ENCODE assay signal across 8 mouse cellular contexts in the genomic region with DNA sequence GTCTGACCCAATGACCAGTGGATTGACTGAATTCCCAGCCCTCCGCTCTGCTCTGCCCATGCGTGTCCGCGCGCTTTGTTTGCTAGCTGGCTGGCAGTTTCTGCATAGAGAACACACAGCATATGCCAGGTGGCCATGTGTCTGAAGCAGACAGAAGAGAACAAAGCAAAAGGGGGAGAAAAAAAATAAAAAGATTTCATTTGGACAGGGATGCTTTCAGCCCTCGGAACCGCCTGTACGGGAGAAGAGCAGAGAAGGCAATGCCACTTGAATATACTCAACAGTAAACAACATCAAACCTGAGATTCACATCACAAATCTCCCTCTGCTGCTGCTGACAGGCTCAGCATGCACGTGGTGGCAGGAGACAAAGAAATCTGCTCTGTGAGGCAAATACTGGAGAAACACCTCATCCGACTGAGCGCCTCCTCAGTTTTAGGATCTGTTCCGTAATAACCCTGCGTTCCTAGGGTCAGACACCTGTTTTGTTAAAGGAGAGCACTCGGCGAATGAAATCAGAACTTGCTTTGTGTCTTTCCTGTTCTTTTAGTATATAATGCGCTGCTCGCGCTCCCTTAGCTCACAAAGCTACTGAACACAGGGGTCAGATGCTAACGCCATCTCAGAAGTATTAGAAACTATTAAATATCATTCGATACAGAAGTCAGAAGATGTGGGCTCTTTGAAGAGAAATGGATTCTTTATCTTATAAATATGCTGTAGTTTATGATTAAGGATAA.
DNase-seq lines count a peak whose midpoint lies in the region; ATAC-seq and TF ChIP-seq lines count a peak whose summit lies in the region.

No protein-coding gene starts in this region.

- peak; percentile 76 for DNase-seq in brain, embryonic 18.5 days (ENCODE audit: low read depth, low spot score)
- peak; percentile 53 for DNase-seq in embryonic facial prominence, embryonic 10.5 days (ENCODE audit: low spot score)
- DNase-seq in midbrain, embryonic 11.5 days (ENCODE audit: low spot score, missing footprints): peak; percentile 94
- DNase-seq in telencephalon, adult 2 months (ENCODE audit: low read depth, low spot score): peak; percentile 39
- no peak for DNase-seq in heart, adult 2 months
- no peak for DNase-seq in natural killer cell, adult 2 months (ENCODE audit: low spot score in 2 of 2)

- H3K9ac ChIP-seq in kidney, embryonic 16.5 days (replicated peaks; ENCODE audit: low read length): no peak overlapping the region
- peak overlapping the region; percentile 55 for H3K9ac ChIP-seq in midbrain, embryonic 11.5 days (ENCODE audit: low read length)
- no peak overlapping the region for H3K9ac ChIP-seq in heart, adult 2 months (ENCODE audit: low read depth, low read length)

- no peak overlapping the region for H3K4me2 ChIP-seq in kidney, embryonic 16.5 days (replicated peaks; ENCODE audit: low read depth, low read length)
- peak overlapping the region; percentile 3; the same call in 1 of the 2 replicates for H3K4me2 ChIP-seq in midbrain, embryonic 11.5 days

- no peaks in the 10 kb centered on the region for H3K79me2 ChIP-seq in heart, adult 2 months (replicated peaks; ENCODE audit: control insufficient read depth, insufficient read depth, low read length)

- no peaks in the 10 kb centered on the region for H3K27me3 ChIP-seq in embryonic facial prominence, embryonic 10.5 days (replicated peaks; ENCODE audit: low read depth, poor library complexity, severe bottlenecking)
- no peaks in the 10 kb centered on the region for H3K27me3 ChIP-seq in kidney, embryonic 16.5 days (ENCODE audit: insufficient read depth, low read length)
- H3K27me3 ChIP-seq in midbrain, embryonic 11.5 days (ENCODE audit: control insufficient read depth, insufficient read depth, low read length): no peaks in the 10 kb centered on the region
- no peaks in the 10 kb centered on the region for H3K27me3 ChIP-seq in heart, adult 2 months (ENCODE audit: control insufficient read depth, insufficient read depth, low read length)

- no peak for TF ChIP-seq CTCF in heart, adult 2 months (IDR thresholded peaks at IDR 0.05)

- intact Hi-C loops in heart, adult 2 months (cut with DNase I): no loop called here

- TF ChIP-seq EP300 in heart, adult 2 months (IDR thresholded peaks at IDR 0.05; ENCODE audit: insufficient read depth, low read depth, low read length): no peak

- peaks cover 7% of the 10 kb centered on the region for H3K4me1 ChIP-seq in embryonic facial prominence, embryonic 10.5 days
- no peaks in the 10 kb centered on the region for H3K4me1 ChIP-seq in kidney, embryonic 16.5 days (ENCODE audit: insufficient read depth, low read length)
- H3K4me1 ChIP-seq in midbrain, embryonic 11.5 days (ENCODE audit: control insufficient read depth, insufficient read depth, low read length): peaks cover 2% of the 10 kb centered on the region; the same call in 1 of the 2 replicates
- H3K4me1 ChIP-seq in heart, adult 2 months (ENCODE audit: control insufficient read depth, insufficient read depth, low read length): no peaks in the 10 kb centered on the region

- WGBS in embryonic facial prominence, embryonic 10.5 days: 74% methylated on average over 20 of the region's 20 CpGs
- 69% methylated on average over 20 of the region's 20 CpGs for WGBS in kidney, embryonic 16.5 days
- 50% methylated on average over 20 of the region's 20 CpGs for WGBS in midbrain, embryonic 11.5 days
- 90% methylated on average over 20 of the region's 20 CpGs for WGBS in heart, adult 2 months

- H3K27ac ChIP-seq in embryonic facial prominence, embryonic 10.5 days (replicated peaks): peak overlapping the region; percentile 81
- H3K27ac ChIP-seq in kidney, embryonic 16.5 days (ENCODE audit: low read length): no peak overlapping the region
- peak overlapping the region; percentile 86 for H3K27ac ChIP-seq in midbrain, embryonic 11.5 days (ENCODE audit: low read depth, low read length)
- no peak overlapping the region for H3K27ac ChIP-seq in heart, adult 2 months

- H3K36me3 ChIP-seq in embryonic facial prominence, embryonic 10.5 days (replicated peaks): no peaks in the 10 kb centered on the region
- H3K36me3 ChIP-seq in kidney, embryonic 16.5 days (ENCODE audit: insufficient read depth, low read length): no peaks in the 10 kb centered on the region
- no peaks in the 10 kb centered on the region for H3K36me3 ChIP-seq in midbrain, embryonic 11.5 days (ENCODE audit: control insufficient read depth, insufficient read depth, low read length)
- H3K36me3 ChIP-seq in heart, adult 2 months (ENCODE audit: control insufficient read depth, insufficient read depth, low read length): no peaks in the 10 kb centered on the region

- no peaks in the 10 kb centered on the region for H3K9me3 ChIP-seq in embryonic facial prominence, embryonic 10.5 days
- no peaks in the 10 kb centered on the region for H3K9me3 ChIP-seq in kidney, embryonic 16.5 days (ENCODE audit: low read length)
- no peaks in the 10 kb centered on the region for H3K9me3 ChIP-seq in midbrain, embryonic 11.5 days (ENCODE audit: control insufficient read depth, low read length)

- ATAC-seq in kidney, embryonic 16.5 days (ENCODE audit: low FRiP score, low TSS enrichment): peak; percentile 95
- peak; percentile 97 for ATAC-seq in midbrain, embryonic 11.5 days (ENCODE audit: low FRiP score)
- ATAC-seq in CD4-positive, CD25-positive, alpha-beta regulatory T cell, adult 4 months: no peak

- no peak for TF ChIP-seq POLR2A in heart, adult 2 months (IDR thresholded peaks at IDR 0.05; ENCODE audit: insufficient read depth, low read depth, low read length)

- H3K4me3 ChIP-seq in embryonic facial prominence, embryonic 10.5 days: no peak overlapping the region
- no peak overlapping the region for H3K4me3 ChIP-seq in kidney, embryonic 16.5 days (ENCODE audit: low read length)
- no peak overlapping the region for H3K4me3 ChIP-seq in midbrain, embryonic 11.5 days (ENCODE audit: low read depth, low read length)
- H3K4me3 ChIP-seq in heart, adult 2 months: no peak overlapping the region

Comparison
In these comparisons a context has a peak if more than half of its experiments do, and no peak if none do; other contexts are left out.
1. DNase-seq: peak in brain, embryonic 18.5 days (single experiment), embryonic facial prominence, embryonic 10.5 days (single experiment), midbrain, embryonic 11.5 days (single experiment) and telencephalon, adult 2 months (single experiment); none in heart, adult 2 months (0 of 2) and natural killer cell, adult 2 months (0 of 2).
2. H3K27ac ChIP-seq: peak in embryonic facial prominence, embryonic 10.5 days (single experiment) and midbrain, embryonic 11.5 days (single experiment); none in kidney, embryonic 16.5 days (single experiment) and heart, adult 2 months (single experiment).